Mouse (Mus musculus) heart, embryonic 14.5 days (tissue): ENCODE results near the gene Gins2. TPM values are rescaled to one million over a fixed set of nuclear protein-coding genes. Genes with fewer than 3 reads are reported as not detected.

Experiments
- ATAC-seq: fragments of 200-750 bp; cut with Nextera tagmentation; 2 replicates; pipeline ENCODE4 v1.8.0; 2017; ENCODE audit warnings: low read depth, moderate TSS enrichment; ENCODE audit not compliant: insufficient number of reproducible peaks, insufficient read depth, low FRiP score
- H3K27ac ChIP-seq, 2 experiments: fragments of 200-500 bp in 1 of 2; fragments of 300-500 bp in 1 of 2; sonication (generic) in 1 of 2; replicated peaks in 1 of 2; 2 replicates each; pipeline ENCODE4 v1.5.1; 2012 to 2014; ENCODE audit warnings: low read depth in 2 of 2, low read length in 2 of 2, control low read depth in 1 of 2, mild to moderate bottlenecking in 1 of 2, mixed read lengths in 1 of 2; ENCODE audit not compliant: control insufficient read depth in 1 of 2, insufficient read depth in 1 of 2
- H3K27me3 ChIP-seq: fragments of 300-500 bp; sonication (generic); 2 replicates; pipeline ENCODE4 v1.6.1; 2014; ENCODE audit warnings: mild to moderate bottlenecking, low read length, control low read depth; ENCODE audit not compliant: control insufficient read depth, insufficient read depth
- H3K36me3 ChIP-seq: fragments of 300-500 bp; sonication (generic); 2 replicates; pipeline ENCODE4 v1.6.1; 2014; ENCODE audit warnings: mild to moderate bottlenecking, control low read depth, low read length, mixed read lengths; ENCODE audit not compliant: control insufficient read depth, insufficient read depth
- H3K4me1 ChIP-seq, 2 experiments: fragments of 200-500 bp in 1 of 2; fragments of 300-500 bp in 1 of 2; sonication (generic) in 1 of 2; 2 replicates each; pipeline ENCODE4 v1.6.1; 2012 to 2014; ENCODE audit warnings: low read length in 2 of 2, control low read depth in 1 of 2, mixed read lengths in 1 of 2; ENCODE audit not compliant: control insufficient read depth in 2 of 2, insufficient read depth in 2 of 2
- H3K4me2 ChIP-seq: fragments of 300-500 bp; sonication (generic); 2 replicates; pipeline ENCODE4 v1.6.1; 2014; ENCODE audit warnings: mild to moderate bottlenecking, low read length
- H3K4me3 ChIP-seq, 2 experiments: fragments of 200-500 bp in 1 of 2; fragments of 300-500 bp in 1 of 2; sonication (generic) in 1 of 2; 2 replicates each; pipeline ENCODE4 v1.5.1; 2012 to 2014; ENCODE audit warnings: low read length in 2 of 2, mild to moderate bottlenecking in 2 of 2, control low read depth in 1 of 2, low read depth in 1 of 2, moderate library complexity in 1 of 2; ENCODE audit not compliant: control insufficient read depth in 1 of 2, insufficient read depth in 1 of 2
- H3K9ac ChIP-seq: fragments of 300-500 bp; sonication (generic); 2 replicates; pipeline ENCODE4 v1.6.1; 2014; ENCODE audit warnings: mild to moderate bottlenecking, low read length
- H3K9me3 ChIP-seq: fragments of 300-500 bp; sonication (generic); 2 replicates; pipeline ENCODE4 v1.6.1; 2016; ENCODE audit warnings: low read length, control low read depth; ENCODE audit not compliant: control insufficient read depth
- WGBS: fragments of 180-500 bp; shearing (Covaris S2); extraction: QIAGEN DNeasy Blood & Tissue Kit; methylation state at CpG from one replicate; pipeline ENCODE4 v1.1.7; 2014; 5-methylcytosine and 5-hydroxymethylcytosine counted together
- polyA plus RNA-seq: library from polyadenylated mRNA; unstranded; fragments of >200 nt; fragmentation: Nextera tagmentation; extraction: Ambion mirVana; gene quantifications from 2 replicates; pipeline ENCODE4 v1.2.1, GENCODE M21; 2014

Gins2 gene
- polyA plus RNA-seq, 1 experiment from 2014 or later, result 51.1 TPM

DNA sequence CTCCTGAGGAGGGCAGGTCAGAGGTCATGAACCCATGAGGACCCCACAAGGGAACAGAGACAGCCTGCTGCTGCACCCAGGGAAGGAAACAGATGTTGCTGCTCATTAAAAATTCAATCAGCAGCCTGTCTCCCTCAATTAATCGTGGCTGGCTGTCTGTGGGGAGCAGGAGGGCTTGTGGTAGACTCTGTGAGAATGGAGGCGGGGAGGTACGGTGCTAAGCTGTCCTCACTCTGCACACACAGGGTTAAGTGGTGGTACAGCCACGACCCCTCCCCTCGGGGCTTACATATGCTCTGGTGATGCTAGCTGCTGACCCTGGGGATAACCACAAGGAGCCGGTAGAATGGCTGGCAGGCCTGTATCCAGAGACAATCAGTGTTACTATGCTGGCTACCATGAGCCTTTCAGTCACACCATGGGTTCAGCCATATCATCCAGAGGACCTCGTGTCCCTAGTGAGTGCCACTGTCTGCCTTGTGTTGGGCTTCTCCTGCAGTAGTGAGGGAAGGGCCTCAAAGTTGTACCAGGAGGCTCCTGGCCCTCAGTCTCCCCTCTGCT, 23.9 kb downstream of the Gins2 start:
- H3K4me3 ChIP-seq, result no peak overlapping the region
- ATAC-seq, result no peak
- H3K9me3 ChIP-seq, result no peaks in the 10 kb centered on the region
- WGBS, result 43% methylated on average over 7 of the region's 7 CpGs
- H3K27ac ChIP-seq, result peak overlapping the region; percentile 5 to 87; a peak in 2 of 4 replicates
- peaks cover 49 to 67% of the 10 kb centered on the region in 2 experiments for H3K4me1 ChIP-seq
- H3K36me3 ChIP-seq, result peaks cover 59% of the 10 kb centered on the region
- H3K27me3 ChIP-seq, result no peaks in the 10 kb centered on the region
- H3K4me2 ChIP-seq, result no peak overlapping the region
- peak overlapping the region; percentile 42; the same call in 1 of the 2 replicates for H3K9ac ChIP-seq

DNA sequence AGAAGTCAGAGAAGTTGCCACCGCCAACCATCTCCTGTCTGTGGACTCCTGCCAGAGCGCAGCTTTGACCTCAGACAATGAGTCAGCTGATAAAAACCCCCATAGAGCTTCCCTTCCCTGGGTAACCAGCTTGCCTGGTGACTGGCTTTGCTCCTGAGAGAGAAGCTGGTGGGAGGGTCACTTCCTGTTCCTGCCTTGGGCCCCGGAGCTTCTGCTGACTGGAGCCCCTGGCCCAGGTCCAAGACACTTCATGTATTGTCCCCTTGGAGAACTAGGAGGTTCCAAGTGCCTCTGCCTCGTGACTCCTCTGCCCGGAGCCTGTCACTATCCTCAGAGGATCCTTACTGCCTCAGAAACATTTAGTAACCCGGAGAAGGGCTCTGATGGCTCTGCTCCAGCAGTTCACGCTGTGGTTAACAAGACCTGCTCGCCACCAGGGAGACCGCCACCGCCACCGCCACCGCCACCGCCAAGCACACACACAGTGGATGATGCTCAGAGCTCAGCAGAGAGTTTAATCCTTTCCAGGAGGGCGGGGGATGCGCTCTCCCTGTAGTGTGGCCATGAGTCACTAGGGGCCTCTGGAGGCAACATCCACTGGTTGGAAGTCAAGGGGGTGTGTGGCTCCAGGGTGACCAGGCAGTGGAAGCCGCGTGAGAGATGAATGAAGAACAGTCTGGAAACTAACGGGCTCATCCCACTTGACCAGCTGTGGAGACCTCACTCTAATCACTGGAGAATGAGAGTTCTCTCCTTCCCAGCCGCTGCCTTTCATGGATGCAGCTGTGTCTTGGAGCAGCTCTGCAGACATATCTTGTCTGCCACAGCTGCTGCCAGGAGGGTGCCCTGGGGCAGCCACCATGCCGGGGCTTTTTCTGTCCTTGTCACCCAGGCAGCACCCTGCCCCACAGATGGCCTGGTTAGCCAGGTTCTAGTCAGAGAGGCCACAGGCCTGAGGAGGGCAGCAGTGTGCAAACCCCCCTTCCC, 25.0 kb downstream of the Gins2 start:
- Histone ChIP-seq H3K9me3 (no peaks in the 10 kb centered on the region), H3K27ac (peak overlapping the region; percentile 87 to 96), H3K4me3 (no peak overlapping the region), H3K4me2 (peak overlapping the region; percentile 42), H3K9ac (peak overlapping the region; percentile 56), H3K36me3 (peaks cover 55% of the 10 kb centered on the region), H3K4me1 (peaks cover 51 to 71% of the 10 kb centered on the region in 2 experiments), H3K27me3 (no peaks in the 10 kb centered on the region)
- WGBS, result 4% methylated on average over 20 of the region's 20 CpGs
- peak; percentile 67 for ATAC-seq

DNA sequence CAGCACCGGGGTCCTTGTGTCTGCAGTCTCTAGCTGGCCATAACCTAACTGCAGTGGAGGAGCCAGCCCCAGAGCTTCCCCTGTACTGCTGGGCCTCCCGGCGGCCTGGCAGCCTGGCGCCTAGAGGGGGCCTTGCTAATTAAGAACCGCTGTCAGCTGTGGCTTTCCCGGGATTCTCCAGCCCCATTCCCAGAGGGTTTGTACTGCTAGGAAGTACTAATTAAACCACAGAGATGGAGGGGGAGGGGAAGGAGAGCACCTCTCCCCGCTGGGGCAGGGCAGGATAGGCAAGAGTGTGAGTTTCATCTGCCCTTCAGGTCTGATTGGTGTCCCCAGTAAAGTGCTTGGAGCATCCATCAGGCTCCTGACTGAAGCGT, 25.8 kb downstream of the Gins2 start:
- Histone ChIP-seq H3K4me1 (peaks cover 54 to 79% of the 10 kb centered on the region in 2 experiments), H3K36me3 (peaks cover 53% of the 10 kb centered on the region), H3K27me3 (no peaks in the 10 kb centered on the region), H3K27ac (peak overlapping the region; percentile 87 to 96), H3K4me3 (no peak overlapping the region), H3K9me3 (no peaks in the 10 kb centered on the region), H3K9ac (peak overlapping the region; percentile 51), H3K4me2 (peak overlapping the region; percentile 42)
- peak; percentile 5; the same call in 1 of the 2 replicates for ATAC-seq
- WGBS, result 10% methylated on average over 8 of the region's 8 CpGs

DNA sequence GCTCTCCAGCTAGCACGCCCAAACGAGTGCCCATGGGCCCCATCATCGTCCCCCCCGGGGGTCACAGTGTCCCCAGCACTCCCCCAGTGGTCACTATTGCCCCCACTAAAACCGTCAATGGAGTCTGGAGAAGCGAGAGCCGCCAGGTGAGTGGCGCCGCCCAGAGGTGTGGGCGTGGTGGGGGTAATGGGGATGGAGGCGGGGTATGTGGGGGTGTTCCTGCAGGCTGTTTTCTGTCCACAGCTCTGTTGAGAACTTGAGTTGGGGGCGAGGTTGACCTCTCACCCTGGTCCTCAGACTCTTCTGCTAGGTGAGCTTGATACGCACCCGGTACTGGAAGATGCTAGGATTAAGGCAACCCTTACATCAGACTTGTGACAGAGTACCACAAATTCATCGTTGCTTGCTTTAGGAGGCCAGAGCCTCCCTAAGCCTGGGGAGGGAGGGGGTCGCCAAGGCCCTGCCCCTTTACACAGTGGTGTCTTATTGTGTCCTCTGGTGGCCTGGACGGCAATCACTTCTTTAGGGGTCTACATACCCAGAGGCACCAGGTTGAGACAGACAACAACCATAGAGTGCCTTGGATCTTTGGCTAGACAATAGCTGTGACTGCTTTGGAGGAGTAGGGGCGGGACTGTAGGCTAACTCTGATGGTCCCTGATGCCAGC, 26.3 kb downstream of the Gins2 start:
- H3K4me1 ChIP-seq, result peaks cover 57 to 84% of the 10 kb centered on the region in 2 experiments
- 73% methylated on average over 18 of the region's 18 CpGs for WGBS
- H3K4me2 ChIP-seq, result peak overlapping the region; percentile 42
- no peaks in the 10 kb centered on the region for H3K27me3 ChIP-seq
- no peaks in the 10 kb centered on the region for H3K9me3 ChIP-seq
- H3K9ac ChIP-seq, result peak overlapping the region; percentile 51
- H3K36me3 ChIP-seq, result peaks cover 47% of the 10 kb centered on the region
- ATAC-seq, result no peak
- no peak overlapping the region for H3K4me3 ChIP-seq
- peak overlapping the region; percentile 87 to 96 for H3K27ac ChIP-seq

GRCm38 (mm10) chr8:120561539-120562435, 27.3 kb downstream of the Gins2 start:
- H3K4me3 ChIP-seq, result no peak overlapping the region
- H3K4me2 ChIP-seq, result no peak overlapping the region
- WGBS, result 70% methylated on average over 22 of the region's 22 CpGs
- no peaks in the 10 kb centered on the region for H3K9me3 ChIP-seq
- H3K4me1 ChIP-seq, result peaks cover 68 to 94% of the 10 kb centered on the region in 2 experiments
- H3K27ac ChIP-seq, result peak overlapping the region in 1 of 2 experiments; percentile 87; a peak in 3 of 4 replicates
- ATAC-seq, result no peak
- peak overlapping the region; percentile 51 for H3K9ac ChIP-seq
- no peaks in the 10 kb centered on the region for H3K27me3 ChIP-seq
- H3K36me3 ChIP-seq, result peaks cover 37% of the 10 kb centered on the region

GRCm38 (mm10) chr8:120560535-120560934, 28.6 kb downstream of the Gins2 start:
- WGBS, result 82% methylated on average over 5 of the region's 5 CpGs
- Histone ChIP-seq H3K9ac (no peak overlapping the region; the same call in 1 of the 2 replicates), H3K27ac (no peak overlapping the region), H3K36me3 (peaks cover 25% of the 10 kb centered on the region), H3K4me3 (no peak overlapping the region), H3K27me3 (no peaks in the 10 kb centered on the region), H3K9me3 (no peaks in the 10 kb centered on the region), H3K4me1 (peaks cover 78 to 98% of the 10 kb centered on the region in 2 experiments), H3K4me2 (no peak overlapping the region)
- no peak for ATAC-seq
